Mouse (Mus musculus): ENCODE measurements at regions not wholly inside any gene's neighbourhood (a gene's known extent, or its start where the extent isn't known, plus 50 kb on each side); places are given as distances from the start of the nearest gene placed in this dataset.
"Not testable (repeated sequence)": the region's sequence is repeated elsewhere in the genome, so short reads cannot be mapped to it uniquely, and the experiment has no call there.

GRCm38 (mm10) chr14:53597287-53597686 lies 656.6 kb downstream of the Dad1 start:
- not testable (repeated sequence) for H3K36me3 ChIP-seq; H3K9me3 ChIP-seq; ATAC-seq (ENCODE audit: borderline replicate concordance, extremely low read depth, low FRiP score, low TSS enrichment)

GRCm38 (mm10) chr14:53590601-53591000 lies 663.3 kb downstream of the Dad1 start:
- H3K9me3 ChIP-seq; H3K36me3 ChIP-seq; H3K9ac ChIP-seq; H3K4me1 ChIP-seq; H3K4me2 ChIP-seq; H3K27me3 ChIP-seq; H3K4me3 ChIP-seq; H3K27ac ChIP-seq; ATAC-seq (ENCODE audit: borderline replicate concordance, extremely low read depth, low FRiP score, low TSS enrichment): not testable (repeated sequence)
- 34% methylated on average over 6 of the region's 6 CpGs for WGBS

More at GRCm38 (mm10) chr14:53597287-53597686, 656.6 kb downstream of the Dad1 start:
- H3K27ac ChIP-seq, H3K9ac ChIP-seq, H3K4me1 ChIP-seq, H3K4me3 ChIP-seq, H3K4me2 ChIP-seq, H3K27me3 ChIP-seq: not testable (repeated sequence)

GRCm38 (mm10) chr14:53582528-53582927 lies 671.4 kb downstream of the Dad1 start:
- 87% methylated on average over 6 of the region's 6 CpGs for WGBS
- ATAC-seq (ENCODE audit: borderline replicate concordance, extremely low read depth, low FRiP score, low TSS enrichment) = not testable (repeated sequence)

GRCm38 (mm10) chr14:53581734-53582133 lies 672.2 kb downstream of the Dad1 start:
- H3K9ac ChIP-seq; H3K27ac ChIP-seq; H3K4me1 ChIP-seq; H3K27me3 ChIP-seq; H3K9me3 ChIP-seq; ATAC-seq (ENCODE audit: borderline replicate concordance, extremely low read depth, low FRiP score, low TSS enrichment); H3K36me3 ChIP-seq; H3K4me3 ChIP-seq; H3K4me2 ChIP-seq: not testable (repeated sequence)
- 54% methylated on average over 3 of the region's 3 CpGs for WGBS

More at GRCm38 (mm10) chr14:53582528-53582927, 671.4 kb downstream of the Dad1 start:
- not testable (repeated sequence) for H3K27me3 ChIP-seq, H3K4me1 ChIP-seq, H3K9me3 ChIP-seq, H3K9ac ChIP-seq, H3K27ac ChIP-seq, H3K36me3 ChIP-seq, H3K4me3 ChIP-seq, H3K4me2 ChIP-seq

- H3K4me3 ChIP-seq; H3K9me3 ChIP-seq; H3K27me3 ChIP-seq; H3K36me3 ChIP-seq; H3K4me1 ChIP-seq; H3K4me2 ChIP-seq; H3K9ac ChIP-seq; H3K27ac ChIP-seq; ATAC-seq (ENCODE audit: borderline replicate concordance, extremely low read depth, low FRiP score, low TSS enrichment): not testable (repeated sequence)
- 90% methylated on average over 1 of the region's 1 CpGs for WGBS
Measured at GRCm38 (mm10) chr14:53576927-53577326, 677.0 kb downstream of the Dad1 start.

- H3K4me2 ChIP-seq; H3K27me3 ChIP-seq; H3K27ac ChIP-seq; H3K4me3 ChIP-seq; H3K36me3 ChIP-seq; H3K9ac ChIP-seq; ATAC-seq (ENCODE audit: borderline replicate concordance, extremely low read depth, low FRiP score, low TSS enrichment); H3K9me3 ChIP-seq; H3K4me1 ChIP-seq: not testable (repeated sequence)
- WGBS = 85% methylated on average over 1 of the region's 1 CpGs
Measured at GRCm38 (mm10) chr14:53572701-53573100, 681.2 kb downstream of the Dad1 start.

GRCm38 (mm10) chr14:53562606-53563005 lies 691.3 kb downstream of the Dad1 start:
- Histone ChIP-seq H3K4me1 (no peaks in the 10 kb centered on the region), H3K4me2 (no peak overlapping the region), H3K27ac (no peak overlapping the region), H3K4me3 (no peak overlapping the region), H3K9ac (no peak overlapping the region), H3K9me3 (no peaks in the 10 kb centered on the region), H3K27me3 (no peaks in the 10 kb centered on the region), H3K36me3 (no peaks in the 10 kb centered on the region)
- WGBS = 46% methylated on average over 2 of the region's 2 CpGs
- no peak for ATAC-seq (ENCODE audit: borderline replicate concordance, extremely low read depth, low FRiP score, low TSS enrichment)

- not testable (repeated sequence) for ATAC-seq (ENCODE audit: borderline replicate concordance, extremely low read depth, low FRiP score, low TSS enrichment); H3K4me2 ChIP-seq; H3K9ac ChIP-seq; H3K4me1 ChIP-seq; H3K27ac ChIP-seq; H3K4me3 ChIP-seq; H3K36me3 ChIP-seq; H3K9me3 ChIP-seq; H3K27me3 ChIP-seq
- 72% methylated on average over 5 of the region's 5 CpGs for WGBS
Measured at GRCm38 (mm10) chr14:53560146-53560545, 693.8 kb downstream of the Dad1 start.

- not testable (repeated sequence) for H3K4me3 ChIP-seq; H3K4me2 ChIP-seq; ATAC-seq (ENCODE audit: borderline replicate concordance, extremely low read depth, low FRiP score, low TSS enrichment); H3K36me3 ChIP-seq; H3K27ac ChIP-seq; H3K27me3 ChIP-seq; H3K9me3 ChIP-seq; H3K9ac ChIP-seq; H3K4me1 ChIP-seq
Measured at GRCm38 (mm10) chr14:53559386-53559920, 694.5 kb downstream of the Dad1 start.

- Histone ChIP-seq H3K9ac (no peak overlapping the region), H3K9me3 (no peaks in the 10 kb centered on the region), H3K27me3 (no peaks in the 10 kb centered on the region), H3K4me2 (no peak overlapping the region), H3K27ac (no peak overlapping the region), H3K4me1 (no peaks in the 10 kb centered on the region), H3K4me3 (no peak overlapping the region), H3K36me3 (no peaks in the 10 kb centered on the region)
- no peak for ATAC-seq (ENCODE audit: borderline replicate concordance, extremely low read depth, low FRiP score, low TSS enrichment)
Measured at GRCm38 (mm10) chr14:53553771-53554170, 700.1 kb downstream of the Dad1 start.

- not testable (repeated sequence) for H3K9ac ChIP-seq; H3K4me1 ChIP-seq; H3K4me2 ChIP-seq; H3K27ac ChIP-seq; H3K9me3 ChIP-seq; H3K4me3 ChIP-seq; H3K36me3 ChIP-seq; ATAC-seq (ENCODE audit: borderline replicate concordance, extremely low read depth, low FRiP score, low TSS enrichment); H3K27me3 ChIP-seq
Measured at GRCm38 (mm10) chr14:53547365-53547764, 706.5 kb downstream of the Dad1 start.

- no peak for ATAC-seq (ENCODE audit: borderline replicate concordance, extremely low read depth, low FRiP score, low TSS enrichment)
- 55% methylated on average over 5 of the region's 5 CpGs for WGBS
- H3K4me3 ChIP-seq = no peak overlapping the region
Measured at GRCm38 (mm10) chr14:53545351-53545750, 708.6 kb downstream of the Dad1 start.

GRCm38 (mm10) chr14:53541640-53542039 lies 712.3 kb downstream of the Dad1 start:
- H3K36me3 ChIP-seq; H3K27me3 ChIP-seq; H3K4me1 ChIP-seq; H3K4me2 ChIP-seq; ATAC-seq (ENCODE audit: borderline replicate concordance, extremely low read depth, low FRiP score, low TSS enrichment); H3K9me3 ChIP-seq; H3K27ac ChIP-seq; H3K4me3 ChIP-seq; H3K9ac ChIP-seq: not testable (repeated sequence)
- WGBS = 55% methylated on average over 2 of the region's 2 CpGs

More at GRCm38 (mm10) chr14:53545351-53545750, 708.6 kb downstream of the Dad1 start:
- Histone ChIP-seq H3K9me3 (no peaks in the 10 kb centered on the region), H3K36me3 (no peaks in the 10 kb centered on the region), H3K4me1 (no peaks in the 10 kb centered on the region), H3K27ac (no peak overlapping the region), H3K4me2 (no peak overlapping the region), H3K27me3 (no peaks in the 10 kb centered on the region), H3K9ac (no peak overlapping the region)

Measured in lung, embryonic 15.5 days (tissue).